Mouse (Mus musculus): ENCODE results near the gene Fzd1. TPM values are rescaled to one million over a fixed set of nuclear protein-coding genes. Genes with fewer than 3 reads are reported as not detected.

Fzd1 gene
- not detected for polyA plus RNA-seq (2017; shearing (Covaris generic))

DNA sequence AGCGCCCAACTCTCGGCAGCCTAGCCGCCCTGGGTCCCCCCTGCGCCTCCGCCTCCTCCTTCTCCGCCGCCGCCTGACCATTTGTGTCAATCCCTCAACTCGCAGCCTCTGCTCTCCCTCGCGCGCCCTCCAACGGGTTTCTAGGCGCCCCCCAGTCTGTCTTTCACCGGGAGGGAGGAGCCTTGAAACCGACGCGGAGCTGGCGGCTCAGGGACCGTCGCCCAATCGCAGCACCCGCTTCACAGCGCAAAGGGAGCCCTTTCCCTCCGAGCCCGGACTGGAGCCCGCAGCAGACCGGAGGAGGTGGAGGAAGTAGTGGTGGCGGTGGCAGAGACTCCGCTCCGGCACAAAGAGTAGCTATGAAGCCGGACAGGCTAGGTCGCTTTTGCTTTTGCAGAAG lies at the start of gene Fzd1:
Gene Fzd1, minus strand, starts transcription at position 134 of the 400 bp plus-strand sequence.

